Mouse (Mus musculus) megakaryocyte, embryonic 14.5 days (primary cell): ENCODE data around the gene Cyp2j5. TPM values are rescaled to one million over a fixed set of nuclear protein-coding genes. Genes with fewer than 3 reads are reported as not detected.

Experiments used
- H3K27me3 ChIP-seq: replicated peaks from 2 replicates; pipeline ENCODE3; 2012; ENCODE audit warnings: inconsistent platforms
- H3K36me3 ChIP-seq: replicated peaks from 2 replicates; pipeline ENCODE3; 2012; ENCODE audit warnings: low read length, inconsistent platforms, mixed read lengths
- H3K4me1 ChIP-seq: 2 replicates; pipeline ENCODE4 v1.6.1; 2012; ENCODE audit warnings: inconsistent platforms
- H3K4me3 ChIP-seq: replicated peaks from 2 replicates; pipeline ENCODE3; 2012; ENCODE audit warnings: moderate library complexity, mild to moderate bottlenecking, inconsistent platforms
- H3K9me3 ChIP-seq: 2 replicates; pipeline ENCODE4 v1.6.1; 2012; ENCODE audit warnings: inconsistent platforms
- FLI1 ChIP-seq: IDR thresholded peaks from 2 replicates; pipeline ENCODE4 v1.6.1; 2012; ENCODE audit warnings: low read length, inconsistent platforms, mixed read lengths
- GATA1 ChIP-seq: IDR thresholded peaks from 3 replicates; pipeline ENCODE4 v1.6.1; 2012; ENCODE audit warnings: mixed read lengths, low read length, inconsistent platforms, borderline replicate concordance
- polyA plus RNA-seq: library from polyadenylated mRNA; stranded (reverse); fragments of >175 nt; gene quantifications from 2 replicates; pipeline ENCODE4 v1.2.3, GENCODE M21; 2012; ENCODE audit warnings: low replicate concordance; ENCODE audit not compliant: insufficient read depth

The Cyp2j5 gene
- polyA plus RNA-seq: not detected in 2 replicates

- Histone ChIP-seq H3K9me3 (no peaks in the 10 kb centered on the region), H3K27me3 (no peaks in the 10 kb centered on the region), H3K4me3 (no peak within 1 kb of the TSS), H3K36me3 (no peaks in the 10 kb centered on the region), H3K4me1 (no peaks in the 10 kb centered on the region)
- TF ChIP-seq FLI1 (no peak), GATA1 (no peak)
Observed at GRCm38 (mm10) chr4:96663991-96664390, at the start of gene Cyp2j5. TSS of gene Cyp2j5 (minus strand) at chr4:96664154.

GRCm38 (mm10) chr4:96705281-96705951, 41.5 kb upstream of the Cyp2j5 start:
- TF ChIP-seq GATA1 (no peak), FLI1 (no peak)
- H3K9me3 ChIP-seq: no peaks in the 10 kb centered on the region
- no peak overlapping the region for H3K4me3 ChIP-seq
- H3K4me1 ChIP-seq: no peaks in the 10 kb centered on the region
- H3K36me3 ChIP-seq: no peaks in the 10 kb centered on the region
- H3K27me3 ChIP-seq: no peaks in the 10 kb centered on the region

- H3K36me3 ChIP-seq: no peaks in the 10 kb centered on the region
- no peaks in the 10 kb centered on the region for H3K27me3 ChIP-seq
- H3K4me3 ChIP-seq: no peak overlapping the region
- TF ChIP-seq FLI1 (no peak), GATA1 (no peak)
- H3K4me1 ChIP-seq: no peaks in the 10 kb centered on the region
- H3K9me3 ChIP-seq: peaks cover 10% of the 10 kb centered on the region; the same call in 1 of the 2 replicates
Observed at GRCm38 (mm10) chr4:96698218-96698561, 34.2 kb upstream of the Cyp2j5 start.

GRCm38 (mm10) chr4:96697511-96698217, 33.7 kb upstream of the Cyp2j5 start:
- H3K4me1 ChIP-seq: no peaks in the 10 kb centered on the region
- no peaks in the 10 kb centered on the region for H3K36me3 ChIP-seq
- no peak overlapping the region for H3K4me3 ChIP-seq
- H3K27me3 ChIP-seq: no peaks in the 10 kb centered on the region
- peaks cover 10% of the 10 kb centered on the region; the same call in 1 of the 2 replicates for H3K9me3 ChIP-seq
- no peak for TF ChIP-seq GATA1
- no peak for TF ChIP-seq FLI1

- H3K9me3 ChIP-seq: peaks cover 10% of the 10 kb centered on the region; the same call in 1 of the 2 replicates
- no peaks in the 10 kb centered on the region for H3K4me1 ChIP-seq
Observed at GRCm38 (mm10) chr4:96696614-96697360, 32.8 kb upstream of the Cyp2j5 start.

GRCm38 (mm10) chr4:96687358-96687803, 23.4 kb upstream of the Cyp2j5 start:
- Histone ChIP-seq H3K36me3 (no peaks in the 10 kb centered on the region), H3K9me3 (no peaks in the 10 kb centered on the region), H3K27me3 (no peaks in the 10 kb centered on the region), H3K4me3 (no peak overlapping the region), H3K4me1 (no peaks in the 10 kb centered on the region)
- TF ChIP-seq GATA1 (no peak), FLI1 (no peak)

More at GRCm38 (mm10) chr4:96696614-96697360, 32.8 kb upstream of the Cyp2j5 start:
- Histone ChIP-seq H3K36me3 (no peaks in the 10 kb centered on the region), H3K27me3 (no peaks in the 10 kb centered on the region), H3K4me3 (no peak overlapping the region)
- TF ChIP-seq GATA1: no peak
- no peak for TF ChIP-seq FLI1

GRCm38 (mm10) chr4:96683474-96683873, 19.5 kb upstream of the Cyp2j5 start:
- H3K9me3 ChIP-seq: no peaks in the 10 kb centered on the region
- no peak overlapping the region for H3K4me3 ChIP-seq
- no peaks in the 10 kb centered on the region for H3K36me3 ChIP-seq
- TF ChIP-seq FLI1 (no peak), GATA1 (no peak)
- no peaks in the 10 kb centered on the region for H3K4me1 ChIP-seq
- H3K27me3 ChIP-seq: no peaks in the 10 kb centered on the region

- H3K36me3 ChIP-seq: no peaks in the 10 kb centered on the region
- no peak overlapping the region for H3K4me3 ChIP-seq
- H3K4me1 ChIP-seq: no peaks in the 10 kb centered on the region
- H3K27me3 ChIP-seq: no peaks in the 10 kb centered on the region
- TF ChIP-seq GATA1: no peak
- TF ChIP-seq FLI1: no peak
- H3K9me3 ChIP-seq: no peaks in the 10 kb centered on the region
Observed at GRCm38 (mm10) chr4:96680966-96681365, 17.0 kb upstream of the Cyp2j5 start.

GRCm38 (mm10) chr4:96680233-96680632, 16.3 kb upstream of the Cyp2j5 start:
- no peaks in the 10 kb centered on the region for H3K4me1 ChIP-seq
- TF ChIP-seq GATA1 (no peak), FLI1 (no peak)

More at GRCm38 (mm10) chr4:96680233-96680632, 16.3 kb upstream of the Cyp2j5 start:
- no peak overlapping the region for H3K4me3 ChIP-seq
- no peaks in the 10 kb centered on the region for H3K27me3 ChIP-seq
- no peaks in the 10 kb centered on the region for H3K9me3 ChIP-seq
- no peaks in the 10 kb centered on the region for H3K36me3 ChIP-seq
